Mouse (Mus musculus) C2C12 (cell line): ENCODE results near the gene Ttc23. TPM values are rescaled to one million over a fixed set of nuclear protein-coding genes. Genes with fewer than 3 reads are reported as not detected.

ENCODE experiments used
- H3K27me3 ChIP-seq: one replicate; pipeline ENCODE4 v1.6.1; 2011; ENCODE audit not compliant: control insufficient read depth, insufficient read depth, insufficient read length
- H3K36me3 ChIP-seq: one replicate; pipeline ENCODE4 v1.6.1; 2011; ENCODE audit not compliant: control insufficient read depth, insufficient read depth
- H3K4me3 ChIP-seq: one replicate; pipeline ENCODE4 v1.5.1; 2011; ENCODE audit warnings: mild to moderate bottlenecking, control low read depth; ENCODE audit not compliant: poor library complexity, insufficient read depth, severe bottlenecking
- H3K79me2 ChIP-seq: one replicate; pipeline ENCODE4 v1.6.1; 2011; ENCODE audit not compliant: control insufficient read depth, insufficient read depth
- H3K79me3 ChIP-seq: one replicate; pipeline ENCODE4 v1.6.1; 2011; ENCODE audit warnings: low read depth, control low read depth
- H3ac ChIP-seq: one replicate; pipeline ENCODE3; 2011; ENCODE audit warnings: low read depth; ENCODE audit not compliant: control insufficient read depth, insufficient read length
- CEBPB ChIP-seq: IDR thresholded peaks from one replicate; pipeline ENCODE4 v1.6.1; 2011; ENCODE audit warnings: low read depth, mild to moderate bottlenecking, control low read depth, moderate library complexity
- CTCF ChIP-seq: IDR thresholded peaks from one replicate; pipeline ENCODE4 v1.5.1; 2011; ENCODE audit not compliant: control insufficient read depth, insufficient read depth, insufficient read length
- FOSL1 ChIP-seq: IDR thresholded peaks from one replicate; pipeline ENCODE4 v1.8.0; 2011; ENCODE audit warnings: mild to moderate bottlenecking, low read length; ENCODE audit not compliant: poor library complexity, insufficient read depth, severe bottlenecking
- MAX ChIP-seq: IDR thresholded peaks from one replicate; pipeline ENCODE4 v1.6.1; 2011; ENCODE audit warnings: mild to moderate bottlenecking, control low read depth
- MYOD1 ChIP-seq: IDR thresholded peaks from one replicate; pipeline ENCODE4 v1.6.1; 2011; ENCODE audit warnings: low read depth; ENCODE audit not compliant: control insufficient read depth, insufficient read length
- MYOG ChIP-seq: IDR thresholded peaks from one replicate; pipeline ENCODE4 v1.6.1; 2011; ENCODE audit not compliant: control insufficient read depth, insufficient read length; ENCODE audit errors: extremely low read depth
- USF1 ChIP-seq: IDR thresholded peaks from one replicate; pipeline ENCODE4 v1.6.1; 2011; ENCODE audit warnings: low read depth, mild to moderate bottlenecking, control low read depth, moderate library complexity
- polyA plus RNA-seq: library from polyadenylated mRNA; unstranded; fragments of >200 nt; fragmentation: generic; extraction: Trizol; gene quantifications from one replicate; pipeline ENCODE4 v1.2.1, GENCODE M21; 2012; ENCODE audit warnings: missing spikeins

Ttc23 gene
- polyA plus RNA-seq, 1 experiment, result 7.2 TPM

DNA sequence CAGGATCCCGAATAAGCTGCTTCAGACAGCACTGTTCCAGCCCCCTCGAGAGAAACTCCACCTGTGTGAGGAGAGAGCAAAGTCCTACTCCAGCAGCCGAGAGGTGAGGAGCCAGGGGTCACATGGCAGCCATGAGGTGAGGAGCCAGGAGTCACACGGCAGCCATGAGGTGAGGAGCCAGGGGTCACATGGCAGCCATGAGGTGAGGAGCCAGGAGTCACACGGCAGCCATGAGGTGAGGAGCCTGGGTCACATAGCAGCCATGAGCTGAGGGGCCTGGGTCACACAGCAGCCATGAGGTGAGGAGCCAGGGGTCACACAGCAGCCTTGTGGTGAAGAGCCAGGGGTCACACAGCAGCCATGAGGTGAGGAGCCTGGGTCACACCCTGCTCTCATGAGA, 15.2 kb downstream of the Ttc23 start:
- Histone ChIP-seq H3K36me3 (peaks cover 4% of the 10 kb centered on the region), H3K27me3 (no peaks in the 10 kb centered on the region), H3ac (no peak overlapping the region), H3K79me2 (no peaks in the 10 kb centered on the region), H3K4me3 (no peak overlapping the region), H3K79me3 (no peaks in the 10 kb centered on the region)
- TF ChIP-seq MYOG, result no peak

DNA sequence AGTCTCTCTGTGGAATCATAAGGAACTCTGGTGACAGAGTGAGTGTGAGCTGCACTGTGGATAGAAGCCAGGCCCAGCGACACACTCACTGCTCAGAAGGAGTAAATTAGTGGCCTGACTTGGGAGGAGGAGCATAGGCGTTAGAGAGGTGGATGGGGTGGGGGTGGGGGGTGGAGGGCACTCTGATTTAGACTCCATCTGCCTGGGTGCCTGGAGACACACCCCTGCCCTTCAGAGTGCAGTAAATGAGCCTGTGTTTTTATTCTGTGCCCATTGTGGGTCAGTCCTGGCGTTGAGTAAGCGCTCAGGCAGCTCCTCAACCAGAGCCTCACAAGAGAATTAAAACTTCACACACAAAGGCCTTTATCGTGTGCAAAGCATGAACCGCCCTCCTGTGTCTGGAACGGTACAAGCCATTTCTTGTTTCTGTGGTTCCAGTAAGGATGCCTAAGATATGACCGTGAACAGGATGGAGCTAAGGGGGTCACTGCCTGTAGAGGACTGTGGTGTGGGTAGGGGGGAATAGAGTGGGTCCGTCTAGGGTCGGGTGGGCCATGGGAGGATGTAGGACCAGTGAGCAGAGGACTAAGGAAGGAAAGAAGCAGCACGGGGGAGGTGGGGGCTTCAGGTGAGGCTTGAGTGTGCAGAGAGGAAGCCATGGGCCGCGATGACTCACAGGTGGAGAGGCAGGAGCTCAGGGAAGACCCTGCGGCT, 16.9 kb downstream of the Ttc23 start:
- Histone ChIP-seq H3K27me3 (no peaks in the 10 kb centered on the region), H3K79me2 (no peaks in the 10 kb centered on the region), H3K79me3 (no peaks in the 10 kb centered on the region), H3ac (no peak overlapping the region), H3K36me3 (peaks cover 4% of the 10 kb centered on the region), H3K4me3 (no peak overlapping the region)
- no peak for TF ChIP-seq MYOD1
- no peak for TF ChIP-seq CTCF
- no peak for TF ChIP-seq USF1
- TF ChIP-seq MYOG, result no peak
- TF ChIP-seq FOSL1, result no peak
- no peak for TF ChIP-seq CEBPB
- no peak for TF ChIP-seq MAX

DNA sequence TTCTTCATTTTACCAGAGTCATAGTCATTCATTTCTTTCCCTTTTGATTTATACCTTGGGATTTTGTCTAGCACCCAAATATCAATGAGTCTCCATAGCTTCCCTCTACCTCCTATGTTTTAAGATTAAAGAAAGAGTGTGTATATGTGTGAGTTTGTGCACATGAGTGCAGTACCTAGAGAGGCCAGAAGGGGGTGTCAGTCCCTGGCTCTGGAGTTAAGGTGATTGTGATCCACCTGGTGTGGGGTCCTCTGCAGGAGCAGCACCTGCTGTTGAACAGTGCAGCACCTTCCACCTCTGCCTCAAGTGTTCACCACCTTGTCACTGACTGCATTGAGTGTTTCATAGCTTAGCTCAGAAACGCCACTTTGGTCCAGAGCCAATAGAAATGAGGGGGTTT, 23.8 kb downstream of the Ttc23 start:
- TF ChIP-seq CEBPB (no peak), FOSL1 (no peak), MYOD1 (no peak), CTCF (no peak), USF1 (no peak), MYOG (no peak), MAX (no peak)
- Histone ChIP-seq H3K27me3 (no peaks in the 10 kb centered on the region), H3K79me2 (no peaks in the 10 kb centered on the region), H3K36me3 (peaks cover 8% of the 10 kb centered on the region), H3K4me3 (no peak overlapping the region), H3K79me3 (no peaks in the 10 kb centered on the region), H3ac (no peak overlapping the region)

DNA sequence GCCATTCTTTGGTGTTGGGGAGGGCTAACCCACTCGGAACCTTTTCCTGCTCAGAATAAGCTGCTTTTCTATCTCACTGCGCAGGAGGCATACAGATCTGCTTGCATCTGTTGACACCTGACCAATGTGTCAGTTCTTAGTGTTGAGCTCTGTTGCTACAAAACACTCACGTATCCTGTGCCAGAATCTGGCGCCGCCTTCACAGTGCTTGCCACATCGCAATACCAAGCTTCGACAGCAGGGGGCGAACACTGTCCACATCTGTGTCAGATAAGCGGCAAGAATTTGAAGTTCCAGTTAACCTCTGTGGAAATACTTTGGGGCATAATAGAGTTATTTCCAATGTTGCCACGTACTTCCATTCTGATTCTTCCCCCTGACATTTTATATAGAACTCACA, 25.4 kb downstream of the Ttc23 start:
- Histone ChIP-seq H3ac (no peak overlapping the region), H3K36me3 (peaks cover 4% of the 10 kb centered on the region), H3K79me2 (no peaks in the 10 kb centered on the region), H3K4me3 (no peak overlapping the region), H3K79me3 (no peaks in the 10 kb centered on the region), H3K27me3 (no peaks in the 10 kb centered on the region)
- peak; percentile 82 for TF ChIP-seq CTCF
- no peak for TF ChIP-seq FOSL1

DNA sequence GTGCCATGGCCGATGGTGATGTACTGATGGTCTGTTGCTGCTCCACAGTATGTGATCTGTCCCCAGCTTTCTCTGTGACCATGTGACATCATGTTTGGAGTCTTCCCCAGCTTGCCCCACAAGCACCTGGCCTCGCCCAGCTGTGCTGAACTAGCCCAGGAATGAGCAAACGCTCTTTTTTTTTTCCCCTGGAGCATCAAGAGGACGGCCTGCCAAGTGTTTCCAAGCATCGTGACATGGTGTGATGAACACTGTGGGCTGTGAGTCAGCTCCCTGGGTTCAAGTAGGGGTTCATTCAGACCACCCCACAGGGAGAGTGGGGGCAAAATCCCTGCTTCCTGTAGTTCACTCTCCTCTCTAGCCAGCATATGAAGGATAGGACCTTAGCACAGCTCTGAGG, 26.4 kb downstream of the Ttc23 start:
- Histone ChIP-seq H3K36me3 (peaks cover 4% of the 10 kb centered on the region), H3K4me3 (no peak overlapping the region), H3K79me2 (no peaks in the 10 kb centered on the region), H3ac (no peak overlapping the region), H3K79me3 (no peaks in the 10 kb centered on the region), H3K27me3 (no peaks in the 10 kb centered on the region)
- TF ChIP-seq CTCF (no peak), FOSL1 (no peak), CEBPB (no peak), MYOD1 (no peak), MYOG (no peak), USF1 (no peak), MAX (no peak)

DNA sequence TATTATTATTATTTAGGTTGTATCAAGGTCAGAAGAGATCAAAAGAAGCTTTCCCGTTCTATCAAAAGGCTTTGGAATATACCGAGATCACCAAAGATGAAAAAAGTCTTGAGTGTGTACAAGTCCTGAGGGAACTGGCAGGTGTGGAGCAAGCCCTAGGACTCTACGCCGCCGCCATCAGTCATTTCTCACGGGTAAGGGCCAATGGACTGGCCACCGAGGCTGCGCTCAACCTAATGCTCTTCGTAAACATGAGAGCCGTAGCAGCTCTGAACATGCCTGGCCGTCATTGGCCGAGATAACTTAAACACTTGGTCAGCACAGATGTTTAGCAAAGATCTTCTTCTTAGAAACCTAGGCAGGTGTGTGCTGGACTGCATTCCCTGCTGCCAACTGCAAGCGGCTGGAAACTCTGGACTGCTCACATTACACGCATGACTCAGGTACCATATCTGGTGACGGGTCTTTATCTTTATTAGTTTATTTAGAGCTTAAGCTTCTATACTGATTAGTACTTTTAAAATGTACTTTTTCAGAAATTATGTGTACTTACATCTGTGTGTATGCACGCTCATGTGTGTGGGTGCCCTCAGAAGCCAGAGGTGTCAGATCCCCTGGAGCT, 31.8 kb downstream of the Ttc23 start:
- Histone ChIP-seq H3K4me3 (no peak overlapping the region), H3K27me3 (no peaks in the 10 kb centered on the region), H3K79me2 (no peaks in the 10 kb centered on the region), H3ac (no peak overlapping the region), H3K36me3 (peaks cover 3% of the 10 kb centered on the region), H3K79me3 (no peaks in the 10 kb centered on the region)
- TF ChIP-seq CTCF (no peak), MAX (no peak), FOSL1 (no peak), CEBPB (no peak), USF1 (no peak), MYOD1 (no peak), MYOG (no peak)
